Mouse (Mus musculus) erythroid progenitor cell, adult 5-6 weeks (primary cell): ENCODE measurements around the gene Ppme1. TPM values are rescaled to one million over a fixed set of nuclear protein-coding genes. Genes with fewer than 3 reads are reported as not detected.

Experiments
- ATAC-seq: replicated peaks from 2 replicates; pipeline ENCODE4 v1.8.0; 2016; ENCODE audit warnings: moderate number of reproducible peaks, mild to moderate bottlenecking, moderate TSS enrichment, inconsistent platforms; ENCODE audit not compliant: poor library complexity, low FRiP score, severe bottlenecking
- total RNA-seq, 2 experiments: library from RNA; stranded (forward) in 1 of 2; stranded (reverse) in 1 of 2; fragments of 150-400 nt in 1 of 2; fragments of 186-747, 209-891 nt in 1 of 2; gene quantifications; 2 replicates each; pipeline versions ENCODE4 v1.2.3 to v1.2.4; 2015 to 2017; ENCODE audit warnings: low replicate concordance in 2 of 2

Gene Ppme1
- total RNA-seq (2015; ENCODE audit: low replicate concordance) = 11.3 and 12.6 TPM in 2 replicates
- total RNA-seq (2017; ENCODE audit: low replicate concordance) = 14.7 and 31.6 TPM in 2 replicates

- peak; percentile 93 for ATAC-seq
Observed at GRCm38 (mm10) chr7:100371495-100372451, at the start of gene Ppme1, which contains the start of gene C2cd3. Gene Ppme1, minus strand, starts transcription at chr7:100372307. Gene C2cd3, plus strand, starts transcription at chr7:100372233.

- no peak for ATAC-seq
Observed at GRCm38 (mm10) chr7:100408684-100409083, 36.6 kb upstream of the Ppme1 start.

- no peak for ATAC-seq
Observed at GRCm38 (mm10) chr7:100407677-100408076, 35.6 kb upstream of the Ppme1 start.

GRCm38 (mm10) chr7:100402715-100403114, 30.6 kb upstream of the Ppme1 start:
- ATAC-seq = no peak

- ATAC-seq = no peak
Observed at GRCm38 (mm10) chr7:100400899-100401539, 28.9 kb upstream of the Ppme1 start.

GRCm38 (mm10) chr7:100399231-100399913, 27.3 kb upstream of the Ppme1 start:
- ATAC-seq = no peak

- ATAC-seq = no peak
Observed at GRCm38 (mm10) chr7:100392265-100392664, 20.2 kb upstream of the Ppme1 start.

- ATAC-seq = no peak
Observed at GRCm38 (mm10) chr7:100390166-100390565, 18.1 kb upstream of the Ppme1 start.

GRCm38 (mm10) chr7:100388174-100388573, 16.1 kb upstream of the Ppme1 start:
- no peak for ATAC-seq

GRCm38 (mm10) chr7:100383207-100383606, 11.1 kb upstream of the Ppme1 start:
- ATAC-seq = no peak

- no peak for ATAC-seq
Observed at GRCm38 (mm10) chr7:100381161-100381560, 9.1 kb upstream of the Ppme1 start.

GRCm38 (mm10) chr7:100378257-100378656, 6.2 kb upstream of the Ppme1 start:
- no peak for ATAC-seq

GRCm38 (mm10) chr7:100372452-100372980, 409 bp upstream of the Ppme1 start:
- ATAC-seq = no peak

- ATAC-seq = no peak
Observed at GRCm38 (mm10) chr7:100364888-100365287, 7.2 kb downstream of the Ppme1 start.

GRCm38 (mm10) chr7:100363162-100363561, 8.9 kb downstream of the Ppme1 start:
- ATAC-seq = no peak

GRCm38 (mm10) chr7:100357856-100358255, 14.3 kb downstream of the Ppme1 start:
- no peak for ATAC-seq

- ATAC-seq = no peak
Observed at GRCm38 (mm10) chr7:100356768-100357167, 15.3 kb downstream of the Ppme1 start.

GRCm38 (mm10) chr7:100356324-100356723, 15.8 kb downstream of the Ppme1 start:
- ATAC-seq = no peak

- no peak for ATAC-seq
Observed at GRCm38 (mm10) chr7:100354984-100355383, 17.1 kb downstream of the Ppme1 start.

GRCm38 (mm10) chr7:100335921-100336320, 36.2 kb downstream of the Ppme1 start:
- ATAC-seq = no peak
